Mouse (Mus musculus): ENCODE measurements around the gene Ubqln3. TPM values are rescaled to one million over a fixed set of nuclear protein-coding genes. Genes with fewer than 3 reads are reported as not detected.

Gene Ubqln3
- not detected for total RNA-seq (2021)

GRCm38 (mm10) chr7:104143179-104143578 is at the start of gene Ubqln3:
Ubqln3 (minus strand) TSS chr7:104143279.
- intact Hi-C loops (cut with DNase I), result no loop called here
- DNase-seq (ENCODE audit: low spot score in 2 of 2), result no peak

- no peak for DNase-seq (ENCODE audit: low spot score in 2 of 2)
- intact Hi-C loops (cut with DNase I), result no loop called here
These were observed 48.2 kb upstream of the Ubqln3 start for GRCm38 (mm10) chr7:104191275-104191674.

- intact Hi-C loops (cut with DNase I), result no loop called here
- no peak for DNase-seq (ENCODE audit: low spot score in 2 of 2)
These were observed 40.2 kb upstream of the Ubqln3 start, which contains the start of gene Olfr648 for GRCm38 (mm10) chr7:104183292-104183691. Olfr648 (minus strand) TSS chr7:104183392.

- intact Hi-C loops (cut with DNase I), result no loop called here
- no peak for DNase-seq (ENCODE audit: low spot score in 2 of 2)
These were observed 36.0 kb upstream of the Ubqln3 start for GRCm38 (mm10) chr7:104179074-104179473.

GRCm38 (mm10) chr7:104178422-104179054 is 35.5 kb upstream of the Ubqln3 start:
- no peak for DNase-seq (ENCODE audit: low spot score in 2 of 2)
- intact Hi-C loops (cut with DNase I), result no loop called here

- DNase-seq (ENCODE audit: low spot score in 2 of 2), result no peak
- intact Hi-C loops (cut with DNase I), result no loop called here
These were observed 32.0 kb upstream of the Ubqln3 start for GRCm38 (mm10) chr7:104175085-104175484.

GRCm38 (mm10) chr7:104169634-104170204 is 26.6 kb upstream of the Ubqln3 start:
- no peak for DNase-seq (ENCODE audit: low spot score in 2 of 2)
- intact Hi-C loops (cut with DNase I), result no loop called here

GRCm38 (mm10) chr7:104167105-104167504 is 24.0 kb upstream of the Ubqln3 start:
- intact Hi-C loops (cut with DNase I), result no loop called here
- DNase-seq (ENCODE audit: low spot score in 2 of 2), result no peak

- DNase-seq (ENCODE audit: low spot score in 2 of 2), result no peak
- intact Hi-C loops (cut with DNase I), result no loop called here
These were observed 7.4 kb upstream of the Ubqln3 start, which contains the start of gene Ubqlnl for GRCm38 (mm10) chr7:104150456-104150855. Ubqlnl (minus strand) TSS chr7:104150556.

GRCm38 (mm10) chr7:104137305-104137704 is 5.8 kb downstream of the Ubqln3 start, which contains the start of gene Olfr643:
Olfr643 (minus strand) TSS chr7:104137405.
- no peak for DNase-seq (ENCODE audit: low spot score in 2 of 2)
- intact Hi-C loops (cut with DNase I), result no loop called here

GRCm38 (mm10) chr7:104129726-104130125 is 13.4 kb downstream of the Ubqln3 start, which contains the start of gene Ubqln5:
Ubqln5 (minus strand) TSS chr7:104129826.
- intact Hi-C loops (cut with DNase I), result no loop called here

GRCm38 (mm10) chr7:104104757-104104972 is 38.4 kb downstream of the Ubqln3 start, which contains the start of gene Olfr646:
Olfr646 (plus strand) TSS chr7:104104873.
- DNase-seq (ENCODE audit: low spot score in 2 of 2), result no peak
- intact Hi-C loops (cut with DNase I), result no loop called here

More at GRCm38 (mm10) chr7:104129726-104130125, 13.4 kb downstream of the Ubqln3 start, which contains the start of gene Ubqln5:
- no peak for DNase-seq (ENCODE audit: low spot score in 2 of 2)

GRCm38 (mm10) chr7:104103913-104104756 is 38.9 kb downstream of the Ubqln3 start:
- DNase-seq (ENCODE audit: low spot score in 2 of 2), result no peak
- intact Hi-C loops (cut with DNase I), result no loop called here

Other genes with a start within 250 kb of the Ubqln3 start
- gene Olfr64, start 248.8 kb downstream of the Ubqln3 start, total RNA-seq (2021), result not detected
- not detected for gene Olfr65, start 239.8 kb downstream of the Ubqln3 start, total RNA-seq (2021)
- not detected for gene Olfr631, start 214.5 kb downstream of the Ubqln3 start, total RNA-seq (2021)
- gene Olfr632, start 208.9 kb downstream of the Ubqln3 start, total RNA-seq (2021), result under 1 TPM in 1 of 2 experiments, not detected in 1; 0.25 TPM
- not detected for gene Olfr633, start 198.8 kb downstream of the Ubqln3 start, total RNA-seq (2021)
- under 1 TPM; 0.02 to 0.07 TPM for gene Olfr635, start 172.1 kb downstream of the Ubqln3 start, total RNA-seq (2021)
- gene Olfr638, start 144.5 kb downstream of the Ubqln3 start, total RNA-seq (2021), result not detected
- under 1 TPM; 0.12 to 0.16 TPM for gene Olfr639, start 126.0 kb downstream of the Ubqln3 start, total RNA-seq (2021)
- gene Olfr640, start 117.7 kb downstream of the Ubqln3 start, total RNA-seq (2021), result not detected
- not detected for gene Olfr641, start 107.8 kb downstream of the Ubqln3 start, total RNA-seq (2021)
- gene Olfr642, start 90.6 kb downstream of the Ubqln3 start, total RNA-seq (2021), result not detected
- gene 4930516K23Rik, start 81.8 kb downstream of the Ubqln3 start, total RNA-seq (2021), result not detected
- not detected for gene Olfr644, start 71.4 kb downstream of the Ubqln3 start, total RNA-seq (2021)
- gene Olfr645, start 57.8 kb downstream of the Ubqln3 start, total RNA-seq (2021), result not detected
- not detected for gene Olfr646, start 38.4 kb downstream of the Ubqln3 start, total RNA-seq (2021)
- gene Ubqln5, start 13.5 kb downstream of the Ubqln3 start, total RNA-seq (2021), result not detected
- gene Olfr643, start 5.9 kb downstream of the Ubqln3 start, total RNA-seq (2021), result not detected
- not detected for gene Ubqlnl, start 7.3 kb upstream of the Ubqln3 start, total RNA-seq (2021)
- not detected for gene Olfm5, start 21.6 kb upstream of the Ubqln3 start, total RNA-seq (2021)
- under 1 TPM; 0.15 to 0.45 TPM for gene Olfr648, start 40.1 kb upstream of the Ubqln3 start, total RNA-seq (2021)
- gene Olfr649, start 52.7 kb upstream of the Ubqln3 start, total RNA-seq (2021), result not detected
- under 1 TPM in 1 of 2 experiments, not detected in 1; 0.15 TPM for gene Trim6, start 75.5 kb upstream of the Ubqln3 start, total RNA-seq (2021)
- 1 to 10 TPM in 1 of 2 experiments, under 1 TPM in 1; 0.94 to 1.1 TPM for gene Trim34a, start 101.2 kb upstream of the Ubqln3 start, total RNA-seq (2021)
- 1 to 10 TPM in 1 of 2 experiments, under 1 TPM in 1; 0.39 to 1.1 TPM for gene Trim5, start 144.8 kb upstream of the Ubqln3 start, total RNA-seq (2021)
- 1 to 10 TPM; 1.9 to 2.3 TPM for gene Trim12a, start 172.2 kb upstream of the Ubqln3 start, total RNA-seq (2021)
- under 1 TPM in 1 of 2 experiments, not detected in 1; 0.20 TPM for gene Trim34b, start 186.2 kb upstream of the Ubqln3 start, total RNA-seq (2021)
- gene Trim12c, start 210.1 kb upstream of the Ubqln3 start, total RNA-seq (2021), result 1 to 10 TPM; 1.0 to 1.3 TPM
- gene Trim30b, start 226.6 kb upstream of the Ubqln3 start, total RNA-seq (2021), result not detected